Mouse (Mus musculus) lung, postnatal 0 days (tissue): ENCODE measurements around the gene Ptprn2. TPM values are rescaled to one million over a fixed set of nuclear protein-coding genes. Genes with fewer than 3 reads are reported as not detected.

Experiments
- ATAC-seq: fragments of 200-750 bp; cut with Nextera tagmentation; 2 replicates; pipeline ENCODE4 v1.8.0; 2017; ENCODE audit warnings: moderate library complexity
- DNase-seq: peaks from one replicate; pipeline ENCODE4 v3.0.0-alpha.2; 2016; ENCODE audit warnings: low spot score
- H3K27ac ChIP-seq: fragments of 300-500 bp; sonication (generic); 2 replicates; pipeline ENCODE4 v1.5.1; 2014; ENCODE audit warnings: antibody characterized with exemption, mild to moderate bottlenecking, low read length, mixed read lengths
- H3K27me3 ChIP-seq: fragments of 300-500 bp; sonication (generic); replicated peaks from 2 replicates; pipeline ENCODE4 v1.6.1; 2014; ENCODE audit warnings: low read length, mixed read lengths; ENCODE audit not compliant: insufficient read depth
- H3K36me3 ChIP-seq: fragments of 300-500 bp; sonication (generic); 2 replicates; pipeline ENCODE4 v1.6.1; 2014; ENCODE audit warnings: low read length, mixed read lengths; ENCODE audit not compliant: insufficient read depth
- H3K4me1 ChIP-seq: fragments of 300-500 bp; sonication (generic); 2 replicates; pipeline ENCODE4 v1.6.1; 2014; ENCODE audit warnings: antibody characterized with exemption, low read depth, low read length, mixed read lengths; ENCODE audit not compliant: insufficient read depth
- H3K4me2 ChIP-seq: fragments of 300-500 bp; sonication (generic); replicated peaks from 2 replicates; pipeline ENCODE4 v1.6.1; 2014; ENCODE audit warnings: low read depth, mild to moderate bottlenecking, low read length, moderate library complexity, mixed read lengths
- H3K4me3 ChIP-seq: fragments of 300-500 bp; sonication (generic); 2 replicates; pipeline ENCODE4 v1.5.1; 2014; ENCODE audit warnings: low read depth, low read length
- H3K9ac ChIP-seq: fragments of 300-500 bp; sonication (generic); replicated peaks from 2 replicates; pipeline ENCODE4 v1.6.1; 2014; ENCODE audit warnings: low read depth, mild to moderate bottlenecking
- H3K9me3 ChIP-seq: fragments of 300-500 bp; sonication (generic); 2 replicates; pipeline ENCODE4 v1.6.1; 2016; ENCODE audit warnings: low read length, mixed read lengths
- CTCF ChIP-seq: IDR thresholded peaks from 2 replicates; pipeline ENCODE4 v1.5.1; 2016; ENCODE audit warnings: antibody characterized with exemption, mild to moderate bottlenecking
- EP300 ChIP-seq: IDR thresholded peaks from 2 replicates; pipeline ENCODE4 v1.6.1; 2016; ENCODE audit warnings: antibody characterized with exemption, mild to moderate bottlenecking, control low read depth
- whole genome bisulfite sequencing: fragments of 180-500 bp; shearing (Covaris S2); extraction: QIAGEN DNeasy Blood & Tissue Kit; methylation state at CpG from one replicate; pipeline ENCODE4 v1.1.7; 2014; 5-methylcytosine and 5-hydroxymethylcytosine counted together
- polyA plus RNA-seq: library from polyadenylated mRNA; unstranded; fragments of >200 nt; fragmentation: Nextera tagmentation; extraction: Ambion mirVana; gene quantifications from 2 replicates; pipeline ENCODE4 v1.2.1, GENCODE M21; 2015

Gene Ptprn2
- polyA plus RNA-seq, 1 experiment from 2014 or later = 0.24 TPM

- Histone ChIP-seq H3K27ac (no peak overlapping the region), H3K9me3 (no peaks in the 10 kb centered on the region), H3K36me3 (no peaks in the 10 kb centered on the region), H3K9ac (no peak overlapping the region), H3K4me1 (no peaks in the 10 kb centered on the region), H3K27me3 (no peaks in the 10 kb centered on the region), H3K4me3 (no peak overlapping the region), H3K4me2 (no peak overlapping the region)
- 0 out of 2 replicates have a peak, but pooled peaks have one; percentile 10 for TF ChIP-seq CTCF
- no peak for TF ChIP-seq EP300
- ATAC-seq (no peak), DNase-seq (no peak)
- 80% methylated on average over 3 of the region's 3 CpGs for WGBS
These were observed 701.6 kb downstream of the Ptprn2 start for GRCm38 (mm10) chr12:117187167-117187566.

- no peaks in the 10 kb centered on the region for H3K27me3 ChIP-seq
- no peaks in the 10 kb centered on the region for H3K36me3 ChIP-seq
- no peak for DNase-seq
- no peak for TF ChIP-seq EP300
- TF ChIP-seq CTCF = no peak
- no peak overlapping the region for H3K4me3 ChIP-seq
- no peak overlapping the region for H3K9ac ChIP-seq
- no peaks in the 10 kb centered on the region for H3K4me1 ChIP-seq
- 87% methylated on average over 4 of the region's 4 CpGs for WGBS
- ATAC-seq = no peak
- no peak overlapping the region for H3K4me2 ChIP-seq
- H3K27ac ChIP-seq = no peak overlapping the region
- H3K9me3 ChIP-seq = no peaks in the 10 kb centered on the region
These were observed 706.5 kb downstream of the Ptprn2 start for GRCm38 (mm10) chr12:117192001-117192400.

- DNase-seq (peak; percentile 34), ATAC-seq (no peak)
- H3K27ac ChIP-seq = no peak overlapping the region
- no peak overlapping the region for H3K9ac ChIP-seq
- no peak for TF ChIP-seq EP300
- H3K9me3 ChIP-seq = no peaks in the 10 kb centered on the region
- H3K27me3 ChIP-seq = no peaks in the 10 kb centered on the region
- H3K4me2 ChIP-seq = no peak overlapping the region
- H3K4me1 ChIP-seq = peaks cover 5% of the 10 kb centered on the region; the same call in 1 of the 2 replicates
- no peaks in the 10 kb centered on the region for H3K36me3 ChIP-seq
- no peak overlapping the region for H3K4me3 ChIP-seq
- 11% methylated on average over 12 of the region's 12 CpGs for WGBS
These were observed 711.4 kb downstream of the Ptprn2 start for GRCm38 (mm10) chr12:117196721-117197425.

- ATAC-seq = no peak
- no peak overlapping the region for H3K9ac ChIP-seq
- no peaks in the 10 kb centered on the region for H3K27me3 ChIP-seq
- TF ChIP-seq CTCF (no peak), EP300 (no peak)
- DNase-seq = no peak
- peaks cover 5% of the 10 kb centered on the region; the same call in 1 of the 2 replicates for H3K4me1 ChIP-seq
- 84% methylated on average over 8 of the region's 8 CpGs for WGBS
- no peak overlapping the region for H3K4me3 ChIP-seq
- no peak overlapping the region for H3K27ac ChIP-seq
- no peak overlapping the region for H3K4me2 ChIP-seq
- no peaks in the 10 kb centered on the region for H3K36me3 ChIP-seq
- H3K9me3 ChIP-seq = no peaks in the 10 kb centered on the region
These were observed 712.6 kb downstream of the Ptprn2 start for GRCm38 (mm10) chr12:117198093-117198492.

GRCm38 (mm10) chr12:117200117-117200516 lies 714.6 kb downstream of the Ptprn2 start:
- ATAC-seq (peak; percentile 93), DNase-seq (peak; percentile 87)
- Histone ChIP-seq H3K27me3 (no peaks in the 10 kb centered on the region), H3K36me3 (no peaks in the 10 kb centered on the region), H3K9ac (no peak overlapping the region), H3K4me2 (no peak overlapping the region), H3K27ac (no peak overlapping the region), H3K9me3 (no peaks in the 10 kb centered on the region), H3K4me3 (no peak overlapping the region), H3K4me1 (peaks cover 5% of the 10 kb centered on the region; the same call in 1 of the 2 replicates)
- TF ChIP-seq EP300 (no peak), CTCF (no peak)
- WGBS = 5% methylated on average over 9 of the region's 9 CpGs

GRCm38 (mm10) chr12:117200590-117200989 lies 715.1 kb downstream of the Ptprn2 start:
- Histone ChIP-seq H3K4me2 (no peak overlapping the region), H3K9ac (no peak overlapping the region), H3K4me3 (no peak overlapping the region), H3K4me1 (peaks cover 5% of the 10 kb centered on the region; the same call in 1 of the 2 replicates), H3K36me3 (no peaks in the 10 kb centered on the region), H3K9me3 (no peaks in the 10 kb centered on the region), H3K27ac (no peak overlapping the region), H3K27me3 (no peaks in the 10 kb centered on the region)
- no peak for TF ChIP-seq EP300
- TF ChIP-seq CTCF = no peak
- DNase-seq (peak; percentile 12), ATAC-seq (peak; percentile 23; the same call in 1 of the 2 replicates)
- WGBS = 35% methylated on average over 5 of the region's 5 CpGs
